Mouse (Mus musculus) CH12.LX (cell line): ENCODE results near the gene Atp5b. TPM values are rescaled to one million over a fixed set of nuclear protein-coding genes. Genes with fewer than 3 reads are reported as not detected.

Experiments used
- DNase-seq: peaks from one replicate; pipeline ENCODE4 v3.0.0-alpha.2; 2013; ENCODE audit errors: extremely low read depth
- H3K27ac ChIP-seq: 2 replicates; pipeline ENCODE4 v1.5.1; 2012; ENCODE audit warnings: low read depth, mild to moderate bottlenecking, control low read depth, moderate library complexity; ENCODE audit not compliant: insufficient read depth
- H3K27me3 ChIP-seq: replicated peaks from 2 replicates; pipeline ENCODE3; 2012; ENCODE audit warnings: inconsistent platforms
- H3K36me3 ChIP-seq, 2 experiments: replicated peaks in 1 of 2; 2 replicates each; pipeline versions ENCODE3 to v1.6.1; 2012; ENCODE audit warnings: inconsistent platforms in 1 of 2, low read length in 1 of 2, mild to moderate bottlenecking in 1 of 2, mixed read lengths in 1 of 2, moderate library complexity in 1 of 2; ENCODE audit not compliant: control insufficient read depth in 1 of 2, insufficient read depth in 1 of 2
- H3K4me1 ChIP-seq, 2 experiments: 2 replicates each; pipeline ENCODE4 v1.6.1; 2012; ENCODE audit warnings: inconsistent platforms in 1 of 2, moderate library complexity in 1 of 2; ENCODE audit not compliant: insufficient read depth in 2 of 2, control insufficient read depth in 1 of 2
- H3K4me2 ChIP-seq: 2 replicates; pipeline ENCODE4 v1.6.1; 2012; ENCODE audit warnings: low read depth, mild to moderate bottlenecking, control low read depth; ENCODE audit not compliant: poor library complexity, insufficient read depth, severe bottlenecking
- H3K4me3 ChIP-seq, 3 experiments: fragments of 150-350 bp in 1 of 3; sonication (generic) in 1 of 3; replicated peaks in 1 of 3; 2 replicates each; pipeline versions ENCODE3 to v1.5.1; 2011 to 2012; ENCODE audit warnings: low read depth in 2 of 3, low read length in 2 of 3, mild to moderate bottlenecking in 2 of 3, moderate library complexity in 2 of 3, control low read depth in 1 of 3, improper control_type of control experiment in 1 of 3, inconsistent platforms in 1 of 3, mixed read lengths in 1 of 3; ENCODE audit not compliant: poor library complexity in 1 of 3
- H3K79me2 ChIP-seq: replicated peaks from 2 replicates; pipeline ENCODE4 v1.6.1; 2012; ENCODE audit warnings: mild to moderate bottlenecking, moderate library complexity; ENCODE audit not compliant: control insufficient read depth, poor library complexity, insufficient read depth, severe bottlenecking; ENCODE audit errors: extremely low read depth
- H3K9ac ChIP-seq: 2 replicates; pipeline ENCODE4 v1.6.1; 2012; ENCODE audit warnings: low read depth, mild to moderate bottlenecking, control low read depth, moderate library complexity; ENCODE audit not compliant: insufficient read depth
- H3K9me3 ChIP-seq: replicated peaks from 2 replicates; pipeline ENCODE3; 2012; ENCODE audit warnings: low read length, inconsistent platforms, mixed read lengths
- CHD2 ChIP-seq: IDR thresholded peaks from 2 replicates; pipeline ENCODE4 v1.6.1; 2011; ENCODE audit warnings: low read length, improper control_type of control experiment
- CTCF ChIP-seq, 2 experiments: IDR thresholded peaks in 1 of 2; conservative IDR thresholded peaks in 1 of 2; 2 replicates each; pipeline ENCODE4 v1.5.1; 2011 to 2012; ENCODE audit warnings: low read depth in 2 of 2, low read length in 2 of 2, improper control_type of control experiment in 1 of 2, inconsistent platforms in 1 of 2, mild to moderate bottlenecking in 1 of 2, moderate library complexity in 1 of 2
- E2F4 ChIP-seq: IDR thresholded peaks from 2 replicates; pipeline ENCODE4 v1.6.1; 2011; ENCODE audit warnings: low read depth, low read length, improper control_type of control experiment; ENCODE audit not compliant: insufficient replicate concordance
- ELF1 ChIP-seq: IDR thresholded peaks from 2 replicates; pipeline ENCODE4 v1.6.1; 2014; ENCODE audit warnings: low read depth, mild to moderate bottlenecking, inconsistent platforms, low read length, improper control_type of control experiment
- ETS1 ChIP-seq: conservative IDR thresholded peaks from 2 replicates; pipeline ENCODE4 v1.6.1; 2012; ENCODE audit warnings: low read depth, mild to moderate bottlenecking, inconsistent platforms, low read length, improper control_type of control experiment, moderate library complexity
- GABPA ChIP-seq: IDR thresholded peaks from 2 replicates; pipeline ENCODE4 v1.6.1; 2012; ENCODE audit warnings: low read depth, low read length, improper control_type of control experiment, inconsistent platforms; ENCODE audit not compliant: insufficient replicate concordance
- HCFC1 ChIP-seq: IDR thresholded peaks from 2 replicates; pipeline ENCODE4 v1.6.1; 2012; ENCODE audit warnings: low read depth, mild to moderate bottlenecking, inconsistent platforms, low read length, improper control_type of control experiment
- MAZ ChIP-seq: IDR thresholded peaks from 2 replicates; pipeline ENCODE4 v1.6.1; 2012; ENCODE audit warnings: low read depth, mild to moderate bottlenecking, inconsistent platforms, low read length, improper control_type of control experiment, moderate library complexity
- MEF2A ChIP-seq: IDR thresholded peaks from 2 replicates; pipeline ENCODE4 v1.6.1; 2014; ENCODE audit warnings: low read depth, mild to moderate bottlenecking, inconsistent platforms, low read length, improper control_type of control experiment, borderline replicate concordance
- MXI1 ChIP-seq: IDR thresholded peaks from 2 replicates; pipeline ENCODE4 v1.6.1; 2011; ENCODE audit warnings: mild to moderate bottlenecking, low read depth, low read length, improper control_type of control experiment
- NRF1 ChIP-seq: IDR thresholded peaks from 2 replicates; pipeline ENCODE4 v1.6.1; 2014; ENCODE audit warnings: low read depth, mild to moderate bottlenecking, inconsistent platforms, low read length, improper control_type of control experiment, moderate library complexity
- PAX5 ChIP-seq: IDR thresholded peaks from 2 replicates; pipeline ENCODE4 v1.6.1; 2012; ENCODE audit warnings: low read length, inconsistent platforms, mixed read lengths
- POLR2A ChIP-seq: IDR thresholded peaks from 2 replicates; pipeline ENCODE4 v1.6.1; 2011; ENCODE audit warnings: low read depth, mild to moderate bottlenecking, improper control_type of control experiment, low read length
- RAD21 ChIP-seq: IDR thresholded peaks from 2 replicates; pipeline ENCODE4 v1.6.1; 2011; ENCODE audit warnings: low read depth, mild to moderate bottlenecking, low read length, improper control_type of control experiment, moderate library complexity
- SIN3A ChIP-seq: IDR thresholded peaks from 2 replicates; pipeline ENCODE4 v1.6.1; 2012; ENCODE audit warnings: low read length, improper control_type of control experiment, inconsistent platforms
- SMC3 ChIP-seq: IDR thresholded peaks from 2 replicates; pipeline ENCODE4 v1.6.1; 2011; ENCODE audit warnings: low read depth, low read length, improper control_type of control experiment
- TBP ChIP-seq: conservative IDR thresholded peaks from 2 replicates; pipeline ENCODE4 v1.6.1; 2011; ENCODE audit warnings: low read depth, low read length, improper control_type of control experiment
- TCF12 ChIP-seq: IDR thresholded peaks from 2 replicates; pipeline ENCODE4 v1.6.1; 2014; ENCODE audit warnings: low read depth, mild to moderate bottlenecking, inconsistent platforms, low read length, improper control_type of control experiment
- UBTF ChIP-seq: IDR thresholded peaks from 2 replicates; pipeline ENCODE4 v1.6.1; 2012; ENCODE audit warnings: low read depth, mild to moderate bottlenecking, inconsistent platforms, low read length, improper control_type of control experiment, moderate library complexity
- ZKSCAN1 ChIP-seq: IDR thresholded peaks from 2 replicates; pipeline ENCODE4 v1.6.1; 2012; ENCODE audit warnings: low read depth, inconsistent platforms, low read length, improper control_type of control experiment, borderline replicate concordance
- dilution Hi-C: fragments of 300-500 bp; cut with MboI; formaldehyde crosslinking; loops from 2 replicates; pipeline ENCODE4 v1.14.3; 2020; ENCODE audit warnings: low sequenced_read_pairs; ENCODE audit not compliant: extremely low pct_unique_long_range_greater_than_20kb, extremely low pct_ligation_motif_present
- in situ Hi-C: fragments of 300-500 bp; cut with MboI; formaldehyde crosslinking; loops from 3 replicates; pipeline ENCODE4 v1.14.3; 2019; ENCODE audit warnings: low sequenced_read_pairs, low pct_ligation_motif_present, low pct_unique_long_range_greater_than_20kb, mixed read lengths
- polyA plus RNA-seq: library from polyadenylated mRNA; unstranded; fragments of >175 nt; gene quantifications from 2 replicates; pipeline ENCODE4 v1.2.1, GENCODE M21; 2012; ENCODE audit warnings: low read depth; ENCODE audit not compliant: insufficient read length
- total RNA-seq, 2 experiments: library from RNA; depleted of rRNA; stranded (reverse); fragments of 300-350 nt in 1 of 2; fragments of >200 nt in 1 of 2; gene quantifications; 2 replicates each; pipeline ENCODE4 v1.2.3; 2012 to 2014

The Atp5b gene
- total and polyA plus RNA-seq, 3 experiments, result 1,607 to 1,775 (median 1,695) TPM

DNA sequence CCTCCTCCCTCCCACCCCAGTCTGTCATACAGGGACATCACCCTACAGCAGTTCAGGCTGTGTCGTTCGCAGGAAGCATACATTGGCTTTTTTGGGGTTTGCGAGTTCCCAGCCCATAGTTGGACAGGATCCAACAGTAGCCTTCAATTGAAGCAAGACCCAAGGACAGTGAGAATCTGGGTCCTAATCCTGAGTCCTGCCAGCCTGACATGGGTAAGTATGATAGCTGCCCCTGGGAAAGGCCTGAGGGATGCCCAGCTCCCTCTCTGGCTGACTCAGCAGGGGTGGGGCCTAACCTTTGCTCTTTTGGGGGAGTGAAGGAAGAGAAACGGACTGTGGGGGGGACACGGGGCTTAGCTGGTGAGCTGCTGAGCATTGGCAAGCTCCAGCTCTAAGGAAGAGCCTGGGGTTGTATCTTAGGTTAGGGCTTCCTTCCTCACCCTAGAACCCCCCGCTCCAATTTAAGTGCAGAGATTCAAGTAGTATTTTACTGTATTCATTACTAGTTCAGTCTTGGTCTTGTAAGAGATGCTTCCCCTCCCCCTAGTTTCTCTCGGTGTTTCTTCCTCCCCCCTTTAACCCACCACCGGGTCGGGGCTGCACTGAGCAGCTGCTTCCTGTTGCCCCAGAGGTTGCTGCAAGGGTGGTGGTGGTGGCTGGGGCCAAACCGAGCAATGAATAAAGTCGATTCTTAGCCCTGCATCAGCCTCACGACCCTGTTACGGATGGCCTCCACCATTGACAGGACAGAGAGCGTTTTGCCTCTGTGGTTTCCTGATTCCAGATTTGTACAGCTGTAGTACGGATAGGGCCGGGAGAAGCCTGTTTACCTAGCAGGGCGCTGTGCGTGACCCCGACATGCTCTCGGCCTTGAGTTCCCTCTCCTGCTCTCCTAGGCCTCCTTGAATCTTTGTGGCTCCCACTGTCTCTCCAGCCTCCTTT, 8.8 kb downstream of the Atp5b start, which contains the start of gene Baz2a:
TSS of gene Baz2a (plus strand) at position 14 of the 942 bp plus-strand sequence.
- in situ Hi-C loops, result loop anchor here (5.0 to 10.0 kb wide), 2 partner anchors 53 to 100 kb away; partner anchors contain the start of gene Gls2
- Histone ChIP-seq H3K27me3 (no peaks in the 10 kb centered on the region), H3K4me3 (peak within 1 kb of the TSS; percentile 78 to 90 (median 86)), H3K4me2 (peak within 1 kb of the TSS; percentile 95), H3K4me1 (peaks cover 4 to 59% of the 10 kb centered on the region in 2 experiments; a peak in 3 of 4 replicates), H3K27ac (peak within 1 kb of the TSS; percentile 83), H3K9ac (peak within 1 kb of the TSS; percentile 87), H3K36me3 (peaks cover 27 to 32% of the 10 kb centered on the region in 2 experiments), H3K9me3 (no peaks in the 10 kb centered on the region), H3K79me2 (peaks cover 5% of the 10 kb centered on the region)
- dilution Hi-C loops, result no loop called here
- peak; percentile 85 for DNase-seq
- TF ChIP-seq ETS1 (0 out of 2 replicates have a peak, but pooled peaks have one; percentile 15), E2F4 (no peak), MAZ (0 out of 2 replicates have a peak, but pooled peaks have one; percentile 28), ZKSCAN1 (no peak), ELF1 (peak; percentile 20; the same call in 1 of the 2 replicates), SIN3A (peak; percentile 58; the same call in 1 of the 2 replicates), HCFC1 (no peak), TBP (no peak)

GRCm38 (mm10) chr10:128092506-128093495, 9.7 kb downstream of the Atp5b start:
- H3K36me3 ChIP-seq, result peaks cover 23 to 25% of the 10 kb centered on the region in 2 experiments
- no peaks in the 10 kb centered on the region for H3K27me3 ChIP-seq
- H3K4me2 ChIP-seq, result peak overlapping the region; percentile 95
- no peaks in the 10 kb centered on the region for H3K9me3 ChIP-seq
- dilution Hi-C loops, result no loop called here
- DNase-seq, result peak; percentile 73
- in situ Hi-C loops, result loop anchor here (5.0 to 10.0 kb wide), 2 partner anchors 52 to 100 kb away; partner anchors contain the start of gene Gls2
- H3K27ac ChIP-seq, result peak overlapping the region; percentile 83
- peaks cover 4 to 57% of the 10 kb centered on the region in 2 experiments; a peak in 3 of 4 replicates for H3K4me1 ChIP-seq
- peak overlapping the region; percentile 87 for H3K9ac ChIP-seq
- TF ChIP-seq CHD2, result peak; percentile 85
- 0 out of 2 replicates have a peak, but pooled peaks have one; percentile 46 for TF ChIP-seq NRF1
- 0 out of 2 replicates have a peak, but pooled peaks have one; percentile 13 for TF ChIP-seq TCF12
- TF ChIP-seq GABPA, result no peak
- TF ChIP-seq RAD21, result peak; percentile 23
- TF ChIP-seq ELF1, result peak; percentile 35
- peak; percentile 12; the same call in 1 of the 2 replicates for TF ChIP-seq SMC3
- TF ChIP-seq CTCF (conservative IDR thresholded peaks at IDR 0.05 in 1 of 2, IDR thresholded peaks at IDR 0.05 in 1 of 2; ENCODE audit: low read depth in 2 of 2, low read length in 2 of 2), result peak in 1 of 2 experiments; percentile 48; a peak in 2 of 4 replicates
- TF ChIP-seq E2F4, result no peak
- 0 out of 2 replicates have a peak, but pooled peaks have one; percentile 35 for TF ChIP-seq MAZ
- peak; percentile 28 for TF ChIP-seq MXI1
- no peak for TF ChIP-seq PAX5
- peak; percentile 42; the same call in 1 of the 2 replicates for TF ChIP-seq POLR2A
- no peak for TF ChIP-seq ETS1
- peak; percentile 32; the same call in 1 of the 2 replicates for TF ChIP-seq MEF2A
- 0 out of 2 replicates have a peak, but pooled peaks have one; percentile 38 for TF ChIP-seq UBTF
- peaks cover 13% of the 10 kb centered on the region for H3K79me2 ChIP-seq
- peak overlapping the region; percentile 78 to 90 (median 86) for H3K4me3 ChIP-seq
